Mouse (Mus musculus) embryonic fibroblast, embryonic 13.5 days (primary cell): Measurements from ENCODE around the gene Rbm5. TPM values are rescaled to one million over a fixed set of nuclear protein-coding genes. Genes with fewer than 3 reads are reported as not detected.
A peak's percentile ranks its signal among the peaks of the same experiment; 100 is the strongest.

Experiments used
- H3K27ac ChIP-seq: 2 replicates; pipeline ENCODE4 v1.5.1; 2012; ENCODE audit warnings: low read length, control low read depth, inconsistent platforms; ENCODE audit not compliant: insufficient read depth
- H3K4me1 ChIP-seq: 2 replicates; pipeline ENCODE4 v1.6.1; 2011; ENCODE audit warnings: low read length; ENCODE audit not compliant: control insufficient read depth, insufficient read depth
- H3K4me3 ChIP-seq: 2 replicates; pipeline ENCODE4 v1.5.1; 2011; ENCODE audit warnings: mild to moderate bottlenecking, control low read depth, low read length; ENCODE audit not compliant: insufficient read depth
- CTCF ChIP-seq: IDR thresholded peaks from 2 replicates; pipeline ENCODE4 v1.5.1; 2011; ENCODE audit warnings: mild to moderate bottlenecking, control low read depth, low read length, moderate library complexity, borderline replicate concordance; ENCODE audit not compliant: insufficient read depth
- POLR2A ChIP-seq: IDR thresholded peaks from 2 replicates; pipeline ENCODE4 v1.6.1; 2011; ENCODE audit warnings: low read depth, mild to moderate bottlenecking, control low read depth, low read length, moderate library complexity
- polyA plus RNA-seq: library from polyadenylated mRNA; stranded (reverse); fragments of >200 nt; gene quantifications from 2 replicates; pipeline ENCODE4 v1.2.4, GENCODE M21; 2011; ENCODE audit warnings: low read depth; ENCODE audit not compliant: missing spikeins, insufficient read length

Rbm5 gene
- polyA plus RNA-seq, 1 experiment: 248 TPM

DNA sequence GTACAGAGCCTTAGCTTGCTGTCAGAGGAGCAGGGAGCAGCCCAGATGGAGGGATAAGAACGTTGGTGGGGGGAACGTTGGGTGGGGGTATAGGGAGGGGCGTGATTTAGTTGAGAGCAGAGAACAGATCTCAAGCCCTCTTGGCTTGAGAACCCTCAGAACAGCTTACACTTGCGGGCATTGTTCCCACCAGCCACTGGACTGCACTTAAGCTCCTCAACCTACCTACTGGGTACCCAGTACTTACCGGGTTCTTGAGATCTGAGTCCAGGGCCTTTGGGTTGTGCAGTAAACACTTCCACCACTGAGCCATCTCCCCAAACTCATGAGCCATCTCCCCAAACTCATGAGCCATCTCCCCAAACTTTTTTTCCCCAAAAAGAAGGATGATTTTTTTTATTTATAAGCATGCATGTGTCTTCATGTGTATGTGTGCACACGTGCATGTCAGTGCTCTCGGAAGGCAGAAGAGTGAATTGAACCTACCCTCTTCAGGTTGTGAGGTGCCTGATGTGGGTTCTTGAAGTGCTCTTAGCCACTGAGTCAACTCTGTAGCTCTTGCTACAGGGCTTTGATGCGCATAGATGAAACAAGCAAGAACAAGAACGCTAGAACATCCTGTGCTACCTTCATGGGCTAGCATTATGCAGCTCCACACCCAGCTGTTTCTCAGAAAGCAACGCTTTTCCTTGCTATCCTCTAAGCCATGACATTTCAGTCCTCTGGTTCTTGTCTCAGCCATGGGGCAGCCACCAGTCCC lies 51.8 kb downstream of the Rbm5 start:
- TF ChIP-seq POLR2A (no peak), CTCF (no peak)
- no peak overlapping the region for H3K27ac ChIP-seq

DNA sequence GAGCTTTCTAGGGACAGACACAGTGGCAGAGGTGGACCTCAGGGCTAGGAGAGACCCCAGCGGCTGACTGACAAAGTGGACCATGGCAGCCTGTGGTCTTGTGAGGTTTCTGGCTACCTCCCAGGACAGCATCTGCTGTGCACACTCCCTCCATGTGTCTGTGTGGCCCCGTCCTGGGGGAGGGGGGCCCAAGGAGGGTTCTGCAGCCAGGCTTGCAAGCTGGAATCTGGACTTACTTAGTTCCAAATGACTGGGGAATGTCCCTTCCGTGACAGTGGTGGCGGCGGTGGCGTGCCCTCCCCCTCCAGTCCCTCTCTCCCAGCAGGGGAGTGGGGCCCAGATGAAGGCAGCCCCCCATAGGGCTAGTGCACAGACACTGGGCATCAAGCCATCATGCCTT lies 53.8 kb downstream of the Rbm5 start:
- Histone ChIP-seq H3K27ac (peak overlapping the region; percentile 7; the same call in 1 of the 2 replicates), H3K4me1 (0 out of 2 replicates have a peak, but pooled peaks cover 4% of the 10 kb centered on the region), H3K4me3 (no peak overlapping the region)
- TF ChIP-seq CTCF (no peak), POLR2A (no peak)

More for the DNA sequence above, 51.8 kb downstream of the Rbm5 start:
- 0 out of 2 replicates have a peak, but pooled peaks cover 4% of the 10 kb centered on the region for H3K4me1 ChIP-seq
- no peak overlapping the region for H3K4me3 ChIP-seq

DNA sequence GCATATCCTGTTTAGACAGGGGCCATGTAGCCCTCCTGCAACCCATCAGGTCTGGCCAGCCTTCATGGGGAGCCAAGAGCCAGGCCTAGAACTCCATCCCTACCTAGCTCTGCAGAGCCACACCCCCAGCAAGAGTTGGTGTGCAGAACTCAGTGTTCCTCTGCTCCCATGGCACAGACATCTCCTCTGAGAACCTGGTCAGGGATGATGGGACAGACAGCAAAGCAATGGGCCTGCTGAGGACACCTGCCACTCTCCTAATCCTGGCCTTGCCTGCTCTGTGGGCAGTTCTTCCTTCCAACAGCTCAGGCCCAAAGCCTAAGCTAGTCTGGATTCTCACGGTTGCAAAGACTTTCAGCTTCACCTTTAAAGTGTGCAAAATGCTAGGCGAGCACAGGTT lies 55.2 kb downstream of the Rbm5 start:
- Histone ChIP-seq H3K4me3 (no peak overlapping the region), H3K27ac (no peak overlapping the region), H3K4me1 (0 out of 2 replicates have a peak, but pooled peaks cover 4% of the 10 kb centered on the region)
- no peak for TF ChIP-seq CTCF
- no peak for TF ChIP-seq POLR2A

DNA sequence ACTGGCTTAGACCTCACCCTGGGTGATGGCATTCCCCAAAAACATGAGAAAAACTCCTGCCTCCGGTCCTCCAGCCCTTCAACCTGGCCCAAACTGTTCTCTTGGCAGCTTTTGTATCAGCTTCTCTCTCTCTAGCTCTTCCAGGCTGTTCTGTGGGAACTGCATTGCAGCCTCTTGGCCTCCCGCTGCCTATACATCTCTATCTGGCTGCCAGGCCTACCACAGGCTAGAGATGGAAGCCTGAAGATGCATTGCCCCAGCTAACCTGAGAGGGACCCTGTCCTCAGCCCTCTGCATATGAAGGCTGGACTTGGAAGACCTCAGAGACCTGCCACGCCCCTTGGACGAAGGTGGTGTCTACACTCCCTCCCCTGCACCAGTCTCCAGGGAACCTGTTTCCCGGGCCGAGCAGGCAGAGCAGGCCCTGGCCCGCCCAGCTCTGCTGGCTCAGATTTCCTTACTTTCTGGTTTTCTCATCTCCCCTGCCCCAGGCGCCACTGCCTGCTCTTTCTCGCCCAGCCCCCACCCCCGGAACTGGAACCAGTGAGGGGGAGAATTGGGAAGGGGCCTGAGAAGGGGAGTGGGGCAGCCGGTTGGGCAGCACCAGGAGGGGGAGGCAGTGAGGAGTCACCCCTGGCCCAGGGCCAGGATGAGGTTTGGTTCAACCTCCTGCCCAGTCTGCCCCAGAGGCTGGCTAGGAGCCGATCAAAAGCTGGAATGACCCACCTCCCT lies 56.4 kb downstream of the Rbm5 start:
- H3K27ac ChIP-seq: 0 out of 2 replicates have a peak overlapping the region, but pooled peaks have one; percentile 22
- TF ChIP-seq CTCF (no peak), POLR2A (no peak)
- no peak overlapping the region for H3K4me3 ChIP-seq
- 0 out of 2 replicates have a peak, but pooled peaks cover 4% of the 10 kb centered on the region for H3K4me1 ChIP-seq

DNA sequence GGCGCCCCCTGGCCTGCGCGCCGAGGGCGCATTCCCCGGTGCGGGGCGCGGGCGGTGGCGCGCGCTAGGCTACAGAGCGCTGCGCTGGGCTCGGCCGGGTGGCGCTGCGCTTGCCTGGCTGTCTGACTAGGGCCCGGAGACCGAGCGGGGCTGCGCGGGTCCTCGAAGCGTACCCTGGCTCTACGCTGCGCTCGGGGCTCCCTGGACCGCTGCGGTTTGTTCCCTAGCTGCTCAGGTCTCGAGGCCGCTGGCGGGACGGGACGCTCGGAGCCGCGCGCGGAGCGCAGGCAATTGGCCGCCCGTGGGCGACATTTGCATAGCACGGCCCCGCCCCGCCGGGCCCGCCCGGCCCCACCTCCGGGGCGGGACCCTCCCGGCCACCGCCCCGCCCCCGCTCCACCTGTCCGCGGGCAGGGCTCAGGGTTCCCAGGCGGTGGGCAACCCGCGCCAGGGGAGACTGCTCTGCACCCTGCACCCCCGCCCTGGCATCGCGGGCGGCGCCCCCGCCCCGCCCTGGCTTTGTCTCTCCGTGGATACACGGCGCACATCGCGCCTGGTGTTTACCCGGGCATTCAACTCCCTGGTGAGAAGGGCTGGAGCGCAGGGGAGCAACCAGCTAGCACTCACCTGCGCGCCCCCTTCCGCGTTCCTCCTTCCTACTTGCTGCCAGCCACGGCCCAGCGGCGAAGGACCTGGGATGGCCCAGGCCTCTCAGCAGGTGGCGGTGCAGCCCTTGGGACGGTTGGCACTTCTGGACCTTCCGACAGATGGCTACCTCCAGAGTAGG lies 60.9 kb downstream of the Rbm5 start, which contains the start of gene Sema3f:
Gene Sema3f (minus strand): TSS at position 779 of the 787 bp plus-strand sequence.
- Histone ChIP-seq H3K4me3 (peak within 1 kb of the TSS; percentile 58), H3K27ac (0 out of 2 replicates have a peak within 1 kb of the TSS, but pooled peaks have one; percentile 44), H3K4me1 (peaks cover 8% of the 10 kb centered on the region; the same call in 1 of the 2 replicates)
- TF ChIP-seq POLR2A (peak; percentile 94), CTCF (peak; percentile 39; the same call in 1 of the 2 replicates)

DNA sequence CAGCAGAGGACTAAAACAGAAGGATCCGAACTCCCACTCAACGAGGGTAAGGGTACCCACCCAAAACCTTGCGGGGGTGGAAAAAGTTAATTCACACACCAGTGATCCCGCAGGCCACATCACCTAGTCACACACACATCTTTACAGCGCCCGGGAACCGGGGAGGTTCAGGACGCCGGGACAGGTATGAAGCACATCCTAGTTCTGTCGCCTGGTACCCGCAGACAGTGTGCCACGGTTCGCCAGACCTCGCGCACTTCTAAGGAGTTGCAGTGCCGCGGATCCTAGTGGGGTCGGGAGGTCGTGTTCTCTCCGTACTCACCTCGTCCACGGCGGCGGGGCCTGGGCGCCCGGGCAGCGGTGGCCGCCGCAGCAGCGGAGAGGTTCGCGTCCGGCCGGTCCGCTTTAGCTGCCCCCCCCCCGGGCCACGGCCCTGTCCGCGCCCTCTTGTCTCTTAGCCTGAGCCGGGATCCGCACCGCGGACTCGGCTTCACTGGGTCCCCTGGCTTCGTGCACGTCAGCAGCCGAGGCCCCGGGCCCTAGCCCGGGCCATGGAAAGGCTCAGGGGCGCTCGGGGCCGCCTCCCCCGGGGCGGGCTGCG lies 61.6 kb downstream of the Rbm5 start:
- Histone ChIP-seq H3K4me3 (peak overlapping the region; percentile 58), H3K4me1 (peaks cover 4% of the 10 kb centered on the region), H3K27ac (0 out of 2 replicates have a peak overlapping the region, but pooled peaks have one; percentile 44)
- no peak for TF ChIP-seq POLR2A
- TF ChIP-seq CTCF: no peak

DNA sequence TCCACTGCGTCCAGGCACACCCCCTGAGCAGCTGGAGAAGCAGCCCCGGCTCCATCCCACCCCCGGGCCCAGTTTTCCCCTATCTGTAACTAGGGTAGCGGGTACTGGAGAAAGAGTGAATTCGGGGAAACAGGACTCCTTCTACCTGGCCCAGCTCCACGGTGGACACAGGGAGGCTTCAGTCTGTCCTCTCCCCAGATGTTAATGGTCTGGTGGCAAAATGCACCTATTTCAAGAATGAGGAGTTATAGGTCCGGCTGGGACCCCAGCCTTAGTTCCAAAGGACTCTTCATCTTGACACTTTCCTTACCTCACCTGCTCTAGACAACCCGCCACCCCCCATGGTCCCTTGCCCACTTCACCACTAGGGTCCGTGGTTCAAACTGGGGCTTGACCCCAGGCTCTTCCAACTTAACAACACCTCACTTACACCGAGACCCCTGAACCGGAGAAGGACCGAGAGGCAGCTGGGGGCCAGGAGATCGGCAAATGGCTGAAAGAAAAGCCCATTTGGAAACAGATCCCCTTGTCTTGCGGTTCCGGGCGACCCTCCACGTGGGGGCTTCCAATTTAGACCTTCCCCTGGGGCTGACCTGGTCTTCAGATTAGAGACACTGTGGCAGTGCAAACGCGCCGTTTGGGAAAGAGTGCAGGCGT lies 62.2 kb downstream of the Rbm5 start:
- Histone ChIP-seq H3K4me1 (peaks cover 10% of the 10 kb centered on the region), H3K27ac (peak overlapping the region; percentile 5; the same call in 1 of the 2 replicates), H3K4me3 (peak overlapping the region; percentile 58)
- no peak for TF ChIP-seq CTCF
- no peak for TF ChIP-seq POLR2A

DNA sequence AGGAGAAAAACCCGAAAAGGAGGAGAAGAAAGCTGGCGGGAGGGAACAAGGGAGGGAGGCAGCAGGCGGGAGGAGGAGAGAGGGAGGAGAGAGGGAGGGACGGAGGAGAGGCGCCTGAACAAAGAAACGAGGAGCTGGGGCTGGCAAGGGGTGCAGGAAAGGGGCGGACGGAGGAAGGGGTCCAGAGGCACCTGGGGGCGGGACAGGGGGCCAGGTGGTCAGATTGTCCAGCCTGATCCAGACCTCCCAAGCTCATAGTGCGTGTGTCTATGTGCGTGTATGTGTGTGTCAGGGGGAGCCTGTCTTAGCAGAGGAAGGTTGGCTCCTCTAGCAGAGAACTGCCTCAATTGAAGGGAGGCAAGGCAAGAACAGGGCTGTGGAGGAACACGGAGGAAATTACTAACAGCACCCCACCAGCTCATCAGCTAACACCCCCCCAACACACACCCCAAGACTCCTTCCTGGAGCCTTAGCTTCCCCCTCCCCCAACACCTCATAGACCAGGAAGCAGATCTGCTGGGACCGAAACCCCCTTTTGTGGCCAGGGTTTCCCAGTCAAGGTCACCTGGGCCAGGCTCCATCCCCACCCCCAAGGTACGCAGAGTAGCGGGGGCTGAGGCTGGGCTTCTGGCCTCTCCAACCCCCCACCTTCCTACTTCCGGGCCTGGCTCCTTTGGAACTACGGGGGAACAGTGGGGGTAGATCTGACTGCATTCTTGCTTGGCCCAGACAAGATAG lies 62.9 kb downstream of the Rbm5 start:
- Histone ChIP-seq H3K4me3 (peak overlapping the region; percentile 58), H3K27ac (0 out of 2 replicates have a peak overlapping the region, but pooled peaks have one; percentile 12), H3K4me1 (peaks cover 13% of the 10 kb centered on the region)
- TF ChIP-seq CTCF (no peak), POLR2A (peak; percentile 75)

DNA sequence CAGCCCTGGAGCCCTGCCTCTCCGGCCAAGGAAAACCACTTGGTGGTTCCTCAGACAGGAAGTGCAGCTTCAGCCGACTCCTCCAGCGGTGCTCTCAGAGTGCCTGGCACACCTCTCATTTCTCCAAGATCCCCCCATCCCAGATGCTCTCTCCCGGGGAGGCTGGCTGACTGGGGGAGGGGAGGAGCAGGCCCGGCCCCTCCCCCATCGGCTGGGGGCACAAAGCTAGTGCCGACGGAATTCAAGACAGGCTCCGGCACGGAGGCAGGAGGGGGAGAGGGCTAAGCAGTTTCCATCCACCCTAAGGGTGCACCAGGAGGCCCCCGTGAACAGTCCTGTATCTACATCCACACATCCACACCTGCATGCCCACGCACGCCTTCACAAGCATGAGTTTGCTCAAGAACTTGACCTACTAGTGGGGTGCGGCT lies 64.0 kb downstream of the Rbm5 start:
- peak overlapping the region; percentile 28 for H3K4me3 ChIP-seq
- peaks cover 18% of the 10 kb centered on the region for H3K4me1 ChIP-seq
- H3K27ac ChIP-seq: 0 out of 2 replicates have a peak overlapping the region, but pooled peaks have one; percentile 3
- no peak for TF ChIP-seq CTCF
